Mouse (Mus musculus): ENCODE results near the gene Scn1b.

GRCm38 (mm10) chr7:31122641-31123631 is 3.9 kb downstream of the Scn1b start:
- no peak for TF ChIP-seq CTCF (IDR thresholded peaks at IDR 0.05; ENCODE audit: low read depth, low read length)
- no peak for TF ChIP-seq POLR2A (IDR thresholded peaks at IDR 0.05; ENCODE audit: borderline replicate concordance, low read depth, low read length)
